Mouse (Mus musculus) stomach, embryonic 14.5 days (tissue): Measurements from ENCODE around the gene Glb1l2. TPM values are rescaled to one million over a fixed set of nuclear protein-coding genes. Genes with fewer than 3 reads are reported as not detected.

Experiments
- ATAC-seq: fragments of 200-750 bp; cut with Nextera tagmentation; 2 replicates; pipeline ENCODE4 v1.8.0; 2017; ENCODE audit warnings: low read depth, moderate TSS enrichment; ENCODE audit not compliant: insufficient number of reproducible peaks, insufficient read depth, low FRiP score
- H3K27ac ChIP-seq: fragments of 300-500 bp; sonication (generic); 2 replicates; pipeline ENCODE4 v1.5.1; 2014; ENCODE audit warnings: mild to moderate bottlenecking, low read length, moderate library complexity, mixed read lengths
- H3K27me3 ChIP-seq: fragments of 300-500 bp; sonication (generic); 2 replicates; pipeline ENCODE4 v1.6.1; 2014; ENCODE audit warnings: low read length, control low read depth, mixed read lengths; ENCODE audit not compliant: control insufficient read depth, insufficient read depth
- H3K36me3 ChIP-seq: fragments of 300-500 bp; sonication (generic); 2 replicates; pipeline ENCODE4 v1.6.1; 2014; ENCODE audit warnings: mild to moderate bottlenecking, control low read depth, low read length, moderate library complexity, mixed read lengths; ENCODE audit not compliant: control insufficient read depth, insufficient read depth
- H3K4me1 ChIP-seq: fragments of 300-500 bp; sonication (generic); 2 replicates; pipeline ENCODE4 v1.6.1; 2014; ENCODE audit warnings: low read length, control low read depth, mixed read lengths; ENCODE audit not compliant: control insufficient read depth, insufficient read depth
- H3K4me2 ChIP-seq: fragments of 300-500 bp; sonication (generic); replicated peaks from 2 replicates; pipeline ENCODE4 v1.6.1; 2014; ENCODE audit warnings: low read depth, low read length, control low read depth
- H3K4me3 ChIP-seq: fragments of 300-500 bp; sonication (generic); 2 replicates; pipeline ENCODE4 v1.5.1; 2014; ENCODE audit warnings: low read depth, low read length, control low read depth
- H3K9ac ChIP-seq: fragments of 300-500 bp; sonication (generic); replicated peaks from 2 replicates; pipeline ENCODE4 v1.6.1; 2014; ENCODE audit warnings: low read depth, mild to moderate bottlenecking, control low read depth, low read length, moderate library complexity, mixed read lengths
- H3K9me3 ChIP-seq: fragments of 300-500 bp; sonication (generic); 2 replicates; pipeline ENCODE4 v1.6.1; 2016; ENCODE audit warnings: low read depth, low read length, control low read depth; ENCODE audit not compliant: control insufficient read depth
- WGBS: fragments of 180-500 bp; shearing (Covaris S2); extraction: QIAGEN DNeasy Blood & Tissue Kit; methylation state at CpG from one replicate; pipeline ENCODE4 v1.1.7; 2014; 5-methylcytosine and 5-hydroxymethylcytosine counted together
- polyA plus RNA-seq: library from polyadenylated mRNA; unstranded; fragments of >200 nt; fragmentation: Nextera tagmentation; extraction: Ambion mirVana; gene quantifications from 2 replicates; pipeline ENCODE4 v1.2.1, GENCODE M21; 2014

Glb1l2 gene
- polyA plus RNA-seq, 1 experiment from 2014 or later: 7.2 TPM

GRCm38 (mm10) chr9:26721771-26722170 is 84.5 kb downstream of the Glb1l2 start:
- no peak overlapping the region for H3K4me3 ChIP-seq
- ATAC-seq: no peak
- H3K9me3 ChIP-seq: no peaks in the 10 kb centered on the region
- H3K27ac ChIP-seq: no peak overlapping the region
- H3K9ac ChIP-seq: no peak overlapping the region
- WGBS: 75% methylated on average over 7 of the region's 7 CpGs
- H3K27me3 ChIP-seq: no peaks in the 10 kb centered on the region
- no peak overlapping the region for H3K4me2 ChIP-seq
- no peaks in the 10 kb centered on the region for H3K36me3 ChIP-seq
- H3K4me1 ChIP-seq: no peaks in the 10 kb centered on the region

- Histone ChIP-seq H3K9me3 (no peaks in the 10 kb centered on the region), H3K4me1 (no peaks in the 10 kb centered on the region), H3K36me3 (no peaks in the 10 kb centered on the region), H3K27me3 (no peaks in the 10 kb centered on the region), H3K27ac (no peak overlapping the region), H3K4me3 (no peak overlapping the region), H3K4me2 (no peak overlapping the region), H3K9ac (no peak overlapping the region)
- no peak for ATAC-seq
- WGBS: 47% methylated on average over 3 of the region's 3 CpGs
Observed at GRCm38 (mm10) chr9:26718388-26718787, 87.9 kb downstream of the Glb1l2 start.

Other genes with a start within 250 kb of the Glb1l2 start
- gene B3gat1, start 72.7 kb downstream of the Glb1l2 start, polyA plus RNA-seq: 0.38 and 0.41 TPM in 2 replicates
- gene Glb1l3, start 54.4 kb upstream of the Glb1l2 start, polyA plus RNA-seq: not detected in 2 replicates
- not detected in 2 replicates for gene Gm1110, start 116.6 kb upstream of the Glb1l2 start, polyA plus RNA-seq
- gene Acad8, start 193.1 kb upstream of the Glb1l2 start, polyA plus RNA-seq: 47.4 and 47.9 TPM in 2 replicates
- 149 and 156 TPM in 2 replicates for gene Thyn1, start 193.2 kb upstream of the Glb1l2 start, polyA plus RNA-seq
- gene Vps26b, start 223.6 kb upstream of the Glb1l2 start, polyA plus RNA-seq: 36.8 TPM in 2 replicates
- 33.1 and 33.7 TPM in 2 replicates for gene Ncapd3, start 223.7 kb upstream of the Glb1l2 start, polyA plus RNA-seq